Mouse (Mus musculus) myocyte (in vitro differentiated cells): ENCODE data around the gene Tmed6.

Source experiments
- E2F4 ChIP-seq: IDR thresholded peaks from one replicate; pipeline ENCODE4 v1.6.1; 2011; ENCODE audit warnings: mild to moderate bottlenecking, control low read depth, moderate library complexity; ENCODE audit not compliant: insufficient read depth
- MAX ChIP-seq: IDR thresholded peaks from one replicate; pipeline ENCODE4 v1.6.1; 2011; ENCODE audit warnings: low read depth, mild to moderate bottlenecking, control low read depth
- MYOD1 ChIP-seq, 3 experiments: IDR thresholded peaks; one replicate each; pipeline ENCODE4 v1.6.1; 2011; ENCODE audit warnings: control low read depth in 2 of 3, low read depth in 2 of 3, mild to moderate bottlenecking in 2 of 3, moderate library complexity in 1 of 3; ENCODE audit not compliant: insufficient read length in 2 of 3, control insufficient read depth in 1 of 3
- MYOG ChIP-seq, 3 experiments: IDR thresholded peaks; one replicate each; pipeline ENCODE4 v1.6.1; 2011; ENCODE audit warnings: control low read depth in 2 of 3, low read depth in 2 of 3, mild to moderate bottlenecking in 2 of 3; ENCODE audit not compliant: insufficient read length in 2 of 3, control insufficient read depth in 1 of 3, insufficient read depth in 1 of 3
- POLR2A ChIP-seq: IDR thresholded peaks from one replicate; pipeline ENCODE4 v1.6.1; 2011; ENCODE audit warnings: low read depth, mild to moderate bottlenecking, control low read depth, moderate library complexity; ENCODE audit not compliant: insufficient read length
- REST ChIP-seq: IDR thresholded peaks from one replicate; pipeline ENCODE4 v1.6.1; 2011; ENCODE audit warnings: mild to moderate bottlenecking, control low read depth, moderate library complexity; ENCODE audit not compliant: insufficient read depth, insufficient read length
- TCF12 ChIP-seq: IDR thresholded peaks from one replicate; pipeline ENCODE4 v1.6.1; 2011; ENCODE audit warnings: mild to moderate bottlenecking, control low read depth; ENCODE audit not compliant: poor library complexity, insufficient read depth, severe bottlenecking
- TCF3 ChIP-seq: IDR thresholded peaks from one replicate; pipeline ENCODE4 v1.6.1; 2011; ENCODE audit warnings: low read depth, control low read depth; ENCODE audit not compliant: insufficient read length
- USF1 ChIP-seq: IDR thresholded peaks from one replicate; pipeline ENCODE4 v1.6.1; 2011; ENCODE audit warnings: low read depth, mild to moderate bottlenecking, control low read depth, moderate library complexity

GRCm38 (mm10) chr8:107046976-107047375 lies 18.5 kb downstream of the Tmed6 start:
- no peak for TF ChIP-seq USF1
- no peak for TF ChIP-seq MYOD1 (IDR thresholded peaks at IDR 0.05; ENCODE audit: control insufficient read depth in 1 of 3, insufficient read length in 2 of 3, low read depth in 2 of 3)
- no peak for TF ChIP-seq E2F4
- TF ChIP-seq POLR2A = no peak
- no peak for TF ChIP-seq MYOG (IDR thresholded peaks at IDR 0.05; ENCODE audit: control insufficient read depth in 1 of 3, insufficient read depth in 1 of 3, insufficient read length in 2 of 3, low read depth in 2 of 3)
- no peak for TF ChIP-seq REST
- TF ChIP-seq TCF3 = no peak
- no peak for TF ChIP-seq MAX
- no peak for TF ChIP-seq TCF12
